Mouse (Mus musculus) layer of hippocampus, adult 11-12 months (tissue): ENCODE results near the gene Tfap4.
"Not testable (repeated sequence)": the region's sequence is repeated elsewhere in the genome, so short reads cannot be mapped to it uniquely, and the experiment has no call there.

Source experiments
- DNase-seq: peaks from one replicate; pipeline ENCODE4 v3.0.0; 2022; ENCODE audit warnings: low spot score

The Tfap4 gene

DNA sequence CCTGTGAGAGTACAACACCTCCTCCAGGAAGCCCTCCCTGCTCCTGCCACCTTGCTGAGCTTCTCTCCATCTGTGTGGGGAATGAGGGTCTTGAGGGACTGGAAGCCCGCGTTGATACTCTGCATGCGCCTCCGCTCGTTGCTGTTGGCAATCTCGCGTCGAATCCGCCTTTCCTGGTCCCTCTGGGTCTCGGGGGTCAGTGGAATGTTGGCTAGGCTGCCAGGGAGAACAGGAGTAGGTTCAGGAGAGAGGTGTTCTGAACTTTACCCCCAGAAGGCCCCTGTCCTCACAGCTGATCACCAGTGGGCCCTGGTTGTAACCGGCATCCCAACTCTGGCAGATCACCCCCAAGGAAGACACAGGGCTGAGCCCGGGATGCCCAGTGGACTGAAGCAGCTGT, 7.8 kb downstream of the Tfap4 start:
- no peak for DNase-seq

DNA sequence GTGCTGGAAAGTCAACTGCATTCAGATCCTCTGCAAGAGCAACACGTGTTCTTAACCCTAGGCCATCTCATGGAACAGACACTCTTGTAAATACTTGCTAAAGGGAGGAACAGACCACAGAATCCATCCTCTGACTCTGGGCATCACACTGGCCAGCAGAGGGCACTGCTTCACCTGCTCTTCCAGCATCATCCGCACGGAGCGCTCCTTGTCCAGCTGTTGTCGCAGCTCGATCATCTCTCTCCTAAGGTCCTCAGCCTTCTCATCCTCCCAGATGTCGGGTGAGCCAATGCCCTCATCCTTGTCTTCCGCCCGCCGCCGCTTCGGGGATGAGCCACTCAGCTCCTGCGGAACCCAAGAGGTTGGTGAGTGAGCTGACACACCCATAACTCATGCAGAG, 8.6 kb downstream of the Tfap4 start:
- peak; percentile 70 for DNase-seq

DNA sequence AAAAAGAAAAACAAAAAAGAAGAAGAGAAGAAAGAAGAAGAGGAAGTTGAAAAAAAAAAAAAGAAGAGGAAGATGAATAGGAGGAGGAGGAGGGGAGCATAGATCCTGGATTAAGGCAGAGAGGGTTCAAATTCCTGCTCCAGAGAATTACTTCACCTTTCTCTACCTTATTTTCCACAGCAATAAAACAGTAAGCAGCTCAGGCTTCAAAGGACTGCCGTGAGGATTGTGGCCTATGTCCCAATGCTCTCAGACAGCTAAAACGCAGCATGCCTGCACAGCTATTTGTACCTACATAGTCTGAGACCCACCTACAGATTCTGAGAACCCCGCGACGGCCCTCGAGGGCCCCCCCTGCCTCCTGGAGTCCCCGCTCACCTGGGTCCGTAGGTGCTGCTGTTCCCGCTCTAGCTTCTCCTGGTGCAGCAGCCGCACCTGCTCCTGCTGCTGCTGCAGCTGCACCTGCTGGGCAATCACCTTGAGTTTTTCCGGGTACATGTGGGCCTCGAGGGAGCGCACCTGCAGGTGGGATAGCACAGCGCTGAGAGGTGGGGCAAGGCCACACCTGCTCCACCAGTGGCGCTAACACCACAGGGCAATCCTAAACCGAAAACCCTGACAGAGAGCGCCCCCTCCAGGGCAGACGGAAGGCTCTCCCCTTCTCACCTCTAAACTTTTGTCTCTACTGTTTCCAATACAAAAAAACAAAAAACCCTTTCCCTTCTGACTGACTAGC, 10.5 kb downstream of the Tfap4 start:
- no peak for DNase-seq

DNA sequence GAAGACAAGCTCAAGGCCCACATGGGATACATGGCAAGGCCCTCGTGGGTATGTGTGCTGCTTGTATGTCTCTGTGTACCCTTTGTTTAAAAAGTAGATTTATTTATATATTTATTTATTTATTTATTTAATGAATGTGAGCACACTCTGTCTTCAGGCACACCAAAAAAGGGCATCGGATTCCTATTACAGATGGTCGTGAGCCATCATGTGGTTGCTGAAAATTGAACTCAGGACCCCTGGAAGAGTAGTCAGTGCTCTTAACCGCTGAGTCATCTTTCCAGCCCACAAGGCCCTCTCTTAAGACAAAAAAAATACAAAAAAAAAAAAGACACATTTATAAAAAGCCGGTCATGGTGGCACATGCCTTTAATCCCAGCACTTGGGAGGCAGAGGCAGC, 12.0 kb downstream of the Tfap4 start:
- DNase-seq: no peak

- DNase-seq: no peak
Observed at GRCm38 (mm10) chr16:4546838-4547237, 12.8 kb downstream of the Tfap4 start.

GRCm38 (mm10) chr16:4544845-4545244, 14.8 kb downstream of the Tfap4 start:
- no peak for DNase-seq

GRCm38 (mm10) chr16:4543266-4543665, 16.4 kb downstream of the Tfap4 start:
- no peak for DNase-seq

DNA sequence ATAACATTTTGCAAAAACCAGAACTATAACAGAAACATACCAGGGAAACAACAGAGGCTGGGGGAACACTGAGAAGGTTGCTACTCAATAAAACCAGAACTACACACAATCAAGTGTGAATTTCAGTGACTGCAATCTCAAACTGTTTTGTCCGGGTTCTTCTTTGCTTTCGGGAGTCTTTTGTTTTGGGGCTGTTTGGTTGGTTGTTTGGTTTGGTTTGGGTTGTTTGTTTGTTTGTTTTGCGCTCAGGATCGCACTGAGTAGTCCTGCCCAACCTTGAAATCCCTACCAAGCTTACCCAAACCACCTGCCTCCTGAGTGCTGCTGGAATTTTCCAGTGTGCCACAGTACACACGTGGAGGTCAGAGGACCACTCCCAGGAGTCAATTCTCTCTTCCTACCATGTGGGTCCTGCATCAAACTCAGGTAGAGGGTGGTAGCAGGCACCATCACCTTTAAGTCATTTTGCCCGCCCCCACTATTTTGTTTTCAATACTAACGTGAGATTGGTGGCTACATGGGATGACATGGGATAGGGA, 17.3 kb downstream of the Tfap4 start:
- DNase-seq: no peak

GRCm38 (mm10) chr16:4541501-4542198, 18.0 kb downstream of the Tfap4 start, which contains the start of gene Srl:
Srl (minus strand) TSS chr16:4541816.
- DNase-seq: peak; percentile 100

GRCm38 (mm10) chr16:4541033-4541432, 18.6 kb downstream of the Tfap4 start:
- no peak for DNase-seq

GRCm38 (mm10) chr16:4540064-4540775, 19.4 kb downstream of the Tfap4 start:
- DNase-seq: no peak

GRCm38 (mm10) chr16:4539521-4539920, 20.1 kb downstream of the Tfap4 start:
- DNase-seq: no peak

DNA sequence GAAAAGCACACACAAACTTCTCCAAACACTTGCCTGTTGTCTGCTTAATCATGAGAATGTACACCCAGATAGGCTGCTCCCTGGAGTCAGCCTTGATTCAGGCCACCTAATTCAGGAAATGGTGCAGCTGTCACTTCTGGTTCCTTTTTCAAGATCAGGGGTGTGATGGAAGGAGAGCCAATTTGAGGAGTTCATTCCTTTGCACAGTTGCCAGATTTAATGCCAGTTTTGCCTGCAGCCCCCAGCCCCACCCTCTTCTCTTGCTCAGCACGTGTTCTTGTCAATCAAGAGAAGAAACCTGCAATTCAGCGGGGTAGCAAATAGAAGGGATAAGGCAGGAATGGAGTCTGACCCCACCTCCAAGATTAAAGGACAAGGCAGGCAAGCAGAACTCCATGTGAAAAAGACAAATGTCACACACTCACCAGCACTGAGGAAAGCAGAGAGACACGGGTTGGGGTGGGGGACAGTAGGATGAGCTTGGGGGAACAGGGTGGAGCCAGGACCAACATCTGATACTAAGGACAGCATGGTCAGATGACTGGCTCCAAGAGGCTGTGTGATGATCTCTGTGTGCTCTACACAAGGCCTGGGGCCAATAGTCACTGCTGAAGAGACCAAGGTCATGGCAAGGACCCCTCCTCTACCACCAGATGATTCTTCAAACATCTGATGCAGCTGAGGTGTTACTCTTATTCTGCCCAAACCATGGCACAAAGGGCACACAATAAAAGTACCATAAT, 21.9 kb downstream of the Tfap4 start:
- no peak for DNase-seq

DNA sequence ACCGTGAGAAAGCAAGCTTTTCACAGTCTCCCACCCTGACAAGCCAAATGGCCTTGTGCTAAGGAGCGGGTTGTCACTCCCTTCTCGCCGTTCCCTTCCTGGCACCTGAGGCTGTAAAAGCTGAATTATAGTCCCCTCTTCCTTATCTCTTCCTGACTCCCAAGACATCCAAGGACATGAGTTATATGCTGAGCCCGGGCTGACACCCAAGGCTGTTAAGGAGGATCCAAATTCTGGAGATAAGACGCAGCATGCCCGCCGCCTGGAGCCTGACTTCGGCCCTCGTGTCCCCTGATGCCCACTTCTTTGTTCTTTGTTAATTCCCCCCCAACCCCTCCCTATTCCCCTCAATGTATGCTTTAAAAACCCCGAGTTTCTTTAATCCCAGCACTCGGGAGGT, 32.3 kb downstream of the Tfap4 start:
- not testable (repeated sequence) for DNase-seq

DNA sequence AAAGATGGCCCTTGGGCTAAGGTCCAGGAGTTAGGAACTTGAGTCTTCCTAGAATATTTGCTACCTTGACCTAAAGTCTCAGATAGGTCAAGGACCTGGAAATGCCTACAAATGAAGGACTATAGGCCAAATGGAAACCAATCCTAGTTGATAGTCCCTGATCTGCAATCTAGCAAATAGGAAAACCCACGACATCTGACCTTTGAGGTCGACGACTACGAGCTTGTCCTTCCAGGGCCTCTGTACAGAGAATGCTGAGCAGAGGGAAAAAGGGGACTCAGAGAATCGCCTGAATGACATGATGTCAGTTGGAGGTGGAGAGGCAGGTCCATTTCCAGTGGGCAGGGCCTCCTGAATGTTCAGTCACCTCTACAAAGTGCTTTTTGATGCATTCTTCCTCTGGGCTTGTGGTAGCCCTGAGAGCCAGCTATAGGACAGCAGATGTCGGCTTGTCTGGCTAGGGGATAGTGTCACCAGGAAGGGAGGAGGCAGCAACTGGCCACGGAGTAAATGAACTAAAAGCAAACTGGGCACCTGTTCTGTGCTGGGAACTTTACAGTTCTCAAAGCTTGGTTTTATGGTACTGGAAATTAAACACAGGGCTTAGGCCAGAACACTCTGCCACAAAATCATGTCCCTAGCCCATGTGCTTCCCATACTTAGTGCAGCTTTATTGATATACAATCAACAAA, 36.2 kb downstream of the Tfap4 start:
- DNase-seq: no peak

DNA sequence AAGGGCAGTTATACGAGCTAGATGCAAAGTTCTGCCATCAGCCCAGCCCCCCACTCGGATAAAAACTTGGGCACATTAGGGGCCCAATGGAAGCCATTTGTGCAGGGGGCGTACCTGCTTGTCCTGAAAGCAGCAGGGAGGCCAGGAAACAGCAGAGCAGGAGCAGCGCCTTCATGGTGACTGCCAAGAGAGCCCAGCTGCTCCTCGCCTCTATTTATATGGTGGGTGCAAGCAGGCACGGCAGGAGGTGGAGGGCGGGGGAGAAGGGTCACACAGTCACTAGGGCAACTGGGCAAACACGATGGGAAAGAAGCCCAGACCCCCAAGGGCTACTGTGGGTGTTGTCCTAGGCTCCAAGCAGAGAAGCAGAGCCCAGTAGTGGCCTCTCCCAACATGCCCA, 36.8 kb downstream of the Tfap4 start:
- no peak for DNase-seq

DNA sequence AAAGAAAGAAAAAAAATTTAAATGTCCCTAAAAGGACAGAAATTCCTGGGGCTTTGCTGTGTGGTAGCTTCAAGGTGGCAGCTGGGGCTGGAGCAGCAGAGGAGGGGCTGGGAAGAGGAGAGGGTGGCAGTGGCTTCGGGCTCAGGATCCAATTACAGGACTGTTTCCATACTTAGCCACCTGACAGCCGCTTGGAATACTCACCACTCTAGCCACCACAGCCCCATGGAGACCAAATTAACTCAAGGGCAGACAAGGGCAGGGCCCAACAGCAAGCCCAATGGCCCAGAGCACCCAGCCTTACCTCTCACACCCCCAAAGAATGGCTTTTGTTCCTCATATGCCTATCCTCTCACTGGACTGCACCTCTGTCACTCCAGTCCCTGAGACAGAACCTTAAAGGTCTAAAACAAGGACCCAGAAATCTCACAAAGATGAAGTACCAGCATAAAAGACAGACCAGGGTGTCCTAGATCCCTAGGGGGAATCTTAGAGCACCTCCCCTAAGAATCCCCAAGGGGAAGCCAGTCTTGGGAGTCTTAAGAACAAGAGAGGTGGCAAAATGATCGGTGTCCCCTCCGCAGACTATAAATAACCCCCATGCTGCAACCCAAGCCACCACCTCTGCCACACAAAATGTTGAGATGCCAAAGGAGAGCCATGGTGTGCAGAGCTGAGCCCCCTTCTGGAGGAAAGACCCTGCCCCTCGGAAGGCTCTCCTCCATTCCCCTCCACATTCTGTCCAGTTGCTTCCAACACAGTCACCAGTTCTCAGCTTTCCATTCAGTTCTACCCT, 37.7 kb downstream of the Tfap4 start:
- DNase-seq: no peak

- DNase-seq: no peak
Observed at GRCm38 (mm10) chr16:4521074-4521667, 38.5 kb downstream of the Tfap4 start.

- no peak for DNase-seq
Observed at GRCm38 (mm10) chr16:4520673-4521072, 39.0 kb downstream of the Tfap4 start.

- DNase-seq: no peak
Observed at GRCm38 (mm10) chr16:4519825-4520224, 39.8 kb downstream of the Tfap4 start.
